Mouse (Mus musculus): ENCODE measurements around the gene Gdf15. TPM values are rescaled to one million over a fixed set of nuclear protein-coding genes. Genes with fewer than 3 reads are reported as not detected.
A peak's percentile ranks its signal among the peaks of the same experiment; 100 is the strongest.

The Gdf15 gene
- polyA plus RNA-seq, 1 experiment, result 1.9 TPM

DNA sequence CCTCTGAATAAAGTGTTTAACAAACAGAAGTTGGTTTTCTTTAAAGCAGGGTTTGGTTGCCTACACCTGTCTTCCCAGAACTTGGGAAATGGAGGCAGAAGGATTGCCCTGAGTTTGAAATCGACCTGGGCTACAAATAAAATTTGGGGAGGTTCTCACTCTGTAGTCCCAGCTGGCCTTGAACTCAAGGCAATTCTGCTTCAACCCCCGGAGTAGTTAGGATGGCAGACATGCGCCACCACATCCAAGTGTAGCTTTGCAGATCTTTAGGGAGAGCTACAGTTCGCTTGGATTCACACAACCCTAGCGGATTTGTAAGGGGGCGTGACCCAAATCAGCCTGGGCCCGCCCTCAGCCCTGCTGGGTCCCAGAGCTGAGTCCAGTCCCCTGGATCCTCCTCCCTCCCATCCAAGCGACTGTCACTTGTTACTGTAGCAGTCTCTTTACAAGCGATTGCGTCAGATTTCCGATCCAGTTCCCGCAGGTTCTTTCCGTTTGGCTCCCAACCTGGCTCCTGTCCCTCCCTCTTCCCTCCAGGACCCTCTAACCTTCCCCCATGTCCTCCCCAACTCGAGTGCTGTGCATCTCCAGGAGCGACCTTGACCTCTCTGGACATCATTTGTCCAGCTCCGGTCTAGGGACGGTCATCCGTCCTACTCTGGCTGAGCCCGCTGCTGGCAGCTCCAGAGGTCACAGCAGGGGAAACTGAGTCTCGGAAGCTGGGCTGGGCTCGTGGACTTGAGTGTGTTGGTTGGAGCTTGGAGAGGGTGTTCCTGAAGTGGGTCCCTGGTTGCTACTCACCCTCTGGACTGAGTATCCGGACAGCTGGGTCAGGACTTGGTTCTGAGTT, 1.5 kb downstream of the Gdf15 start:
- peak; percentile 81; the same call in 1 of the 2 replicates for TF ChIP-seq EP300 (IDR thresholded peaks at IDR 0.05; ENCODE audit: insufficient read depth, low read depth, low read length)
- no peak for TF ChIP-seq CTCF (IDR thresholded peaks at IDR 0.05; ENCODE audit: low read depth, low read length)
- peak; percentile 27 for TF ChIP-seq POLR2A (IDR thresholded peaks at IDR 0.05; ENCODE audit: insufficient read depth, low read length)
- Histone ChIP-seq H3K27me3 (ENCODE audit: control insufficient read depth, insufficient read depth, low read length, poor library complexity, severe bottlenecking) (no peaks in the 10 kb centered on the region), H3K9me3 (replicated peaks; ENCODE audit: control insufficient read depth, insufficient read depth, low read length, poor library complexity, severe bottlenecking) (no peaks in the 10 kb centered on the region), H3K27ac (ENCODE audit: insufficient read depth, low read length) (peak overlapping the region; percentile 82), H3K4me3 (ENCODE audit: low read depth, low read length) (peak overlapping the region; percentile 62), H3K9ac (ENCODE audit: low read depth, poor library complexity, severe bottlenecking) (peak overlapping the region; percentile 69), H3K36me3 (ENCODE audit: control insufficient read depth, insufficient read depth, low read length, poor library complexity, severe bottlenecking) (no peaks in the 10 kb centered on the region), H3K4me1 (ENCODE audit: control insufficient read depth, insufficient read depth, low read length) (peaks cover 4% of the 10 kb centered on the region)

GRCm38 (mm10) chr8:70629574-70630531, 2.4 kb downstream of the Gdf15 start:
- Histone ChIP-seq H3K9ac (ENCODE audit: low read depth, poor library complexity, severe bottlenecking) (peak overlapping the region; percentile 69), H3K36me3 (ENCODE audit: control insufficient read depth, insufficient read depth, low read length, poor library complexity, severe bottlenecking) (no peaks in the 10 kb centered on the region), H3K4me1 (ENCODE audit: control insufficient read depth, insufficient read depth, low read length) (peaks cover 4% of the 10 kb centered on the region), H3K27me3 (ENCODE audit: control insufficient read depth, insufficient read depth, low read length, poor library complexity, severe bottlenecking) (no peaks in the 10 kb centered on the region), H3K27ac (ENCODE audit: insufficient read depth, low read length) (peak overlapping the region; percentile 82), H3K4me3 (ENCODE audit: low read depth, low read length) (peak overlapping the region; percentile 62), H3K9me3 (replicated peaks; ENCODE audit: control insufficient read depth, insufficient read depth, low read length, poor library complexity, severe bottlenecking) (0 out of 2 replicates have a peak, but pooled peaks cover under 1% of the 10 kb centered on the region)
- peak; percentile 100 for TF ChIP-seq CTCF (IDR thresholded peaks at IDR 0.05; ENCODE audit: low read depth, low read length)
- peak; percentile 64; the same call in 1 of the 2 replicates for TF ChIP-seq EP300 (IDR thresholded peaks at IDR 0.05; ENCODE audit: insufficient read depth, low read depth, low read length)
- TF ChIP-seq POLR2A (IDR thresholded peaks at IDR 0.05; ENCODE audit: insufficient read depth, low read length), result no peak

GRCm38 (mm10) chr8:70628986-70629490, 3.2 kb downstream of the Gdf15 start:
- Histone ChIP-seq H3K27ac (ENCODE audit: insufficient read depth, low read length) (no peak overlapping the region), H3K4me1 (ENCODE audit: control insufficient read depth, insufficient read depth, low read length) (peaks cover 4% of the 10 kb centered on the region), H3K36me3 (ENCODE audit: control insufficient read depth, insufficient read depth, low read length, poor library complexity, severe bottlenecking) (no peaks in the 10 kb centered on the region), H3K9ac (ENCODE audit: low read depth, poor library complexity, severe bottlenecking) (peak overlapping the region; percentile 69; the same call in 1 of the 2 replicates), H3K4me3 (ENCODE audit: low read depth, low read length) (no peak overlapping the region), H3K27me3 (ENCODE audit: control insufficient read depth, insufficient read depth, low read length, poor library complexity, severe bottlenecking) (no peaks in the 10 kb centered on the region), H3K9me3 (replicated peaks; ENCODE audit: control insufficient read depth, insufficient read depth, low read length, poor library complexity, severe bottlenecking) (0 out of 2 replicates have a peak, but pooled peaks cover 2% of the 10 kb centered on the region)
- TF ChIP-seq POLR2A (IDR thresholded peaks at IDR 0.05; ENCODE audit: insufficient read depth, low read length) (no peak), EP300 (IDR thresholded peaks at IDR 0.05; ENCODE audit: insufficient read depth, low read depth, low read length) (no peak), CTCF (IDR thresholded peaks at IDR 0.05; ENCODE audit: low read depth, low read length) (no peak)

DNA sequence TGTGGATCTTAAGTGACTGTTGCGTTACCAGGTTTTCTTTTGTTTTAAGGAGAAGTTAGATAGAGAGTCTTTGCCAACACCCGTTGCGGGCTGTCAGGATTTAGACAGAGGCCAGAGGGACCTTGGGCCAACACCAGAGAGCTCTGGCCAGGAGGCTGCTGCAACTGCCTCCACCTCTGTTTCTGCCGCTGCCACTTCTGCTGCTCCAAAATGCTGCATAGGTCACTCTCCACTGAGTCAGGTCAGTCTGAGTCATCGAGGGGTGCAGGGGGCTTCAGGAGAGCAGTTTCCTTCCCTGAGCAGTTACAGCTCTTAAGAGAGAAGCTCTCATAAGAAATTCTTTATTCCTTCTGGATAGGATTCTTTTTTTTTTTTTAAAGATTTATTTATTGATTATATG, 5.2 kb downstream of the Gdf15 start:
- Histone ChIP-seq H3K36me3 (ENCODE audit: control insufficient read depth, insufficient read depth, low read length, poor library complexity, severe bottlenecking) (no peaks in the 10 kb centered on the region), H3K27me3 (ENCODE audit: control insufficient read depth, insufficient read depth, low read length, poor library complexity, severe bottlenecking) (no peaks in the 10 kb centered on the region), H3K4me1 (ENCODE audit: control insufficient read depth, insufficient read depth, low read length) (no peaks in the 10 kb centered on the region), H3K9ac (ENCODE audit: low read depth, poor library complexity, severe bottlenecking) (no peak overlapping the region), H3K9me3 (replicated peaks; ENCODE audit: control insufficient read depth, insufficient read depth, low read length, poor library complexity, severe bottlenecking) (0 out of 2 replicates have a peak, but pooled peaks cover 2% of the 10 kb centered on the region), H3K27ac (ENCODE audit: insufficient read depth, low read length) (no peak overlapping the region), H3K4me3 (ENCODE audit: low read depth, low read length) (no peak overlapping the region)
- no peak for TF ChIP-seq CTCF (IDR thresholded peaks at IDR 0.05; ENCODE audit: low read depth, low read length)
- no peak for TF ChIP-seq POLR2A (IDR thresholded peaks at IDR 0.05; ENCODE audit: insufficient read depth, low read length)
- no peak for TF ChIP-seq EP300 (IDR thresholded peaks at IDR 0.05; ENCODE audit: insufficient read depth, low read depth, low read length)

DNA sequence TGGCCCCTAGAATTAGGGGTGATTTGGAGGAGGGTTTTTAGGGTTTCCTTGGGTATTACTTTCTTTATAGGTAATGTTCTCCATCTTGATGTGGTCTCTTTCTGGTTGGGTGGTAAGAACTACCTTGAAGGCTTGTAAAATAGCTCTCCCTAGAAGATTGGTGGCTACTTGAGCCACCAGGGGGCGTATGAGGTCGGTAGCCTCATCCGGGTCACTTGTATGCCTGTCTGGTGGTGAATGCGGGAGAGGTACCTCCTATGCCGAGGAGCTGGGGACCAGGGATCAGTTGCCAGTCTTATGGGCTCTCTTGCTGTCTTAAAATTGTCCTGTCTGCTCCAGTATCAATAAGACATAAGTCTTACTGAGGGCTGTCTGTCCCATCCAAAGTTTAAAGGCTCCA, 7.2 kb downstream of the Gdf15 start:
- Histone ChIP-seq H3K4me1 (ENCODE audit: control insufficient read depth, insufficient read depth, low read length) (no peaks in the 10 kb centered on the region), H3K4me3 (ENCODE audit: low read depth, low read length) (no peak overlapping the region), H3K9ac (ENCODE audit: low read depth, poor library complexity, severe bottlenecking) (peak overlapping the region; percentile 45), H3K27ac (ENCODE audit: insufficient read depth, low read length) (no peak overlapping the region), H3K9me3 (replicated peaks; ENCODE audit: control insufficient read depth, insufficient read depth, low read length, poor library complexity, severe bottlenecking) (0 out of 2 replicates have a peak, but pooled peaks cover 2% of the 10 kb centered on the region), H3K36me3 (ENCODE audit: control insufficient read depth, insufficient read depth, low read length, poor library complexity, severe bottlenecking) (no peaks in the 10 kb centered on the region), H3K27me3 (ENCODE audit: control insufficient read depth, insufficient read depth, low read length, poor library complexity, severe bottlenecking) (no peaks in the 10 kb centered on the region)
- TF ChIP-seq EP300 (IDR thresholded peaks at IDR 0.05; ENCODE audit: insufficient read depth, low read depth, low read length) (no peak), CTCF (IDR thresholded peaks at IDR 0.05; ENCODE audit: low read depth, low read length) (peak; percentile 74)
